Mouse (Mus musculus) limb, embryonic 14.5 days (tissue): ENCODE measurements around the gene Gm5129. TPM values are rescaled to one million over a fixed set of nuclear protein-coding genes. Genes with fewer than 3 reads are reported as not detected.

Source experiments
- ATAC-seq: fragments of 200-750 bp; cut with Nextera tagmentation; 2 replicates; pipeline ENCODE4 v1.8.0; 2017; ENCODE audit warnings: low read depth, moderate number of reproducible peaks, moderate TSS enrichment; ENCODE audit not compliant: low FRiP score
- DNase-seq: peaks from one replicate; pipeline ENCODE4 v3.0.0-alpha.2; 2015; ENCODE audit warnings: low spot score
- H3K27ac ChIP-seq: fragments of 300-500 bp; sonication (generic); replicated peaks from 2 replicates; pipeline ENCODE4 v1.5.1; 2014; ENCODE audit warnings: low read depth, mild to moderate bottlenecking, low read length, moderate library complexity, mixed read lengths
- H3K27me3 ChIP-seq: fragments of 300-500 bp; sonication (generic); 2 replicates; pipeline ENCODE4 v1.6.1; 2014; ENCODE audit warnings: low read length, mixed read lengths; ENCODE audit not compliant: control insufficient read depth, insufficient read depth
- H3K36me3 ChIP-seq: fragments of 300-500 bp; sonication (generic); 2 replicates; pipeline ENCODE4 v1.6.1; 2014; ENCODE audit warnings: mild to moderate bottlenecking, low read length, moderate library complexity, mixed read lengths; ENCODE audit not compliant: control insufficient read depth, insufficient read depth
- H3K4me1 ChIP-seq: fragments of 300-500 bp; sonication (generic); 2 replicates; pipeline ENCODE4 v1.6.1; 2014; ENCODE audit warnings: antibody characterized with exemption, low read length, mixed read lengths; ENCODE audit not compliant: control insufficient read depth, insufficient read depth
- H3K4me2 ChIP-seq: fragments of 300-500 bp; sonication (generic); replicated peaks from 2 replicates; pipeline ENCODE4 v1.6.1; 2014; ENCODE audit warnings: low read depth, mild to moderate bottlenecking, low read length, moderate library complexity; ENCODE audit not compliant: severe bottlenecking
- H3K4me3 ChIP-seq: fragments of 300-500 bp; sonication (generic); replicated peaks from 2 replicates; pipeline ENCODE4 v1.5.1; 2014; ENCODE audit warnings: low read length
- H3K9ac ChIP-seq: fragments of 300-500 bp; sonication (generic); 2 replicates; pipeline ENCODE4 v1.6.1; 2014; ENCODE audit warnings: mild to moderate bottlenecking, low read depth, low read length, moderate library complexity; ENCODE audit not compliant: severe bottlenecking
- H3K9me3 ChIP-seq: fragments of 300-500 bp; sonication (generic); 2 replicates; pipeline ENCODE4 v1.6.1; 2016; ENCODE audit warnings: low read length; ENCODE audit not compliant: control insufficient read depth
- POLR2A ChIP-seq: fragments of 200-500 bp; IDR thresholded peaks from 2 replicates; pipeline ENCODE4 v1.8.0; 2012; ENCODE audit warnings: inconsistent platforms, mild to moderate bottlenecking, moderate library complexity, borderline replicate concordance; ENCODE audit not compliant: insufficient read depth, insufficient read length; ENCODE audit errors: extremely low read depth
- whole genome bisulfite sequencing: fragments of 180-500 bp; shearing (Covaris S2); extraction: QIAGEN DNeasy Blood & Tissue Kit; methylation state at CpG from one replicate; pipeline ENCODE4 v1.1.7; 2014; 5-methylcytosine and 5-hydroxymethylcytosine counted together
- polyA plus RNA-seq, 2 experiments: library from polyadenylated mRNA; depleted of rRNA in 1 of 2; stranded (reverse) in 1 of 2; unstranded in 1 of 2; fragments of >200 nt; fragmentation: Nextera tagmentation in 1 of 2; extraction: Ambion mirVana in 1 of 2; gene quantifications; 2 replicates each; pipeline versions ENCODE4 v1.2.1 to v1.2.3; 2012 to 2014

Gm5129 gene
- polyA plus RNA-seq, 2 experiments = 0.94 TPM; not detected in 1

DNA sequence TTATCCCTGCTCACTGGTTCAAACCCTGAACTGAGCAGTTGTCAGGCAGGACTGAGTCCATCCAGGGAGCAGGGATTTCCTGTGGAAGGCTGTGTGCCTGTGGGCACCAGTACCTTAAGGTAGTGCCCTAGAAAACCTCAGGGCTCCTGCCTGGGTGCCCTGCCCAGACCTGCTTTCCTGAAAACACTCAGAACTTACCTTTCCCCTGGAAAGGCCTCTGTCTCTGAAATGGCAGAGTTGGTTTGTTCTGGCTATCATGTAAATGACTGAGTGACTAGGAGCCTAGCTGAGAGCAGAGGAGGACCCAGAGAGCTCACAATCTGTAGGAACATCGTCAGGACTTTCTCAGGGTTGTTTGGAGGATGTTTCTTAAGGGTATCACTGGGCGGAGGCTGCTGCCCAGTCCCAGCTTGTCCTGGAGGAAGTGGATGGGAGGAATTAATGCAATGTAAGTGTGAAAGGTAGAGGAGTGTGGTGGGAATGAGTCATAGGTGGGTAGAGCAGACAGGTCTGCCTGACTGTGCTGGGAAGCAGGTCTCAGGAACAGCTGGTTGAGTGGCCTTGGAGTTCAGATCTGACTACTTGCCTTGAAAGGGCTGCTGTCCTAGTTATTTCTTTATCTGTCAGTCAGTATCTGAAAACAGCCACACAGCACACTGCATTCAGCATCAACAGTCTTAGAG lies 36.1 kb downstream of the Gm5129 start:
- 60% methylated on average over 2 of the region's 2 CpGs for WGBS

DNA sequence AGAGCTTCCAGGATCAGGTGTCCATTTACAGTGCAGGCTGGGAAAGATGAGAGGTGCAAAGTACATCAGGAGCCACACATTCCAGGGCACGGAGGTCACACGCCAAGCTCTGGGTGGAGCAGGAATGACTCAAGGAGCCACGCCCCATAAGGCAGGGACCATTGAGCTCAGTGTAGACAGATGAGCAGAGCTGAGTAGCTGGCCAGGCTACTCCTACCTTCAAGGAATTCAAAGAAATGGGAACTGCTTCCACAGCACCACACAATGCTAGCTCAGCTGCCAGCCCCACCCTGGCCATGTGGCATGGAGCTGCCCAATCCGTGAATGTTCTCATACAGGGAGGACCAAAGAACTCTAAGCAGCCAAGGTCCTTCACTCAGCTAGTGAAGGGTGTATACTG lies 37.2 kb downstream of the Gm5129 start:
- DNase-seq = no peak
- TF ChIP-seq POLR2A = no peak
- no peak overlapping the region for H3K27ac ChIP-seq
- no peaks in the 10 kb centered on the region for H3K4me1 ChIP-seq
- H3K27me3 ChIP-seq = no peaks in the 10 kb centered on the region
- no peak for ATAC-seq
- 77% methylated on average over 4 of the region's 4 CpGs for WGBS
- no peak overlapping the region for H3K4me2 ChIP-seq
- H3K9ac ChIP-seq = no peak overlapping the region
- no peaks in the 10 kb centered on the region for H3K36me3 ChIP-seq
- no peaks in the 10 kb centered on the region for H3K9me3 ChIP-seq
- H3K4me3 ChIP-seq = no peak overlapping the region

More for the DNA sequence above, 36.1 kb downstream of the Gm5129 start:
- Histone ChIP-seq H3K9ac (no peak overlapping the region), H3K4me1 (no peaks in the 10 kb centered on the region), H3K9me3 (no peaks in the 10 kb centered on the region), H3K27ac (no peak overlapping the region), H3K4me2 (no peak overlapping the region), H3K4me3 (no peak overlapping the region), H3K27me3 (no peaks in the 10 kb centered on the region), H3K36me3 (no peaks in the 10 kb centered on the region)
- DNase-seq (no peak), ATAC-seq (no peak)
- no peak for TF ChIP-seq POLR2A

DNA sequence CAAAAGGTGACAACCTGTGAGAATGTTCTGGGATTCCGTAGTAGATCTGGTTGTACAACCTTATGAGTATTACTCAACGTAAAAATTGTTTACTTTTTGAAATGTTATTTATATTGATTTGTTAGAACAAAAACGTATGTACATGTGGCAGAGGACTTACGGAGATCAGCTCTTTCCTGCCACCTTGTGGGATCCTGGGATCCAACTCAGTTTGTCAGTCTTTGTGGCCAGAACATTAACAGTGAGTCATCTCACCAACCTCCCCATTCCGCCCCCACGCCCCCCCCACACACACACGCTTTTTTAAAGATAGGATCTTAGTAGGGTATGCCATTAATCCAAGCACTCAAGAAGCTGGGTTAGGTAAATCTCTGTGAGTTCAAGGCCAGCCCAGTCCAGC lies 47.4 kb downstream of the Gm5129 start:
- no peaks in the 10 kb centered on the region for H3K9me3 ChIP-seq
- 58% methylated on average over 7 of the region's 7 CpGs for WGBS
- no peak overlapping the region for H3K27ac ChIP-seq
- H3K36me3 ChIP-seq = no peaks in the 10 kb centered on the region
- no peaks in the 10 kb centered on the region for H3K4me1 ChIP-seq
- no peak overlapping the region for H3K9ac ChIP-seq
- H3K4me3 ChIP-seq = no peak overlapping the region
- ATAC-seq (no peak), DNase-seq (no peak)
- no peaks in the 10 kb centered on the region for H3K27me3 ChIP-seq
- no peak overlapping the region for H3K4me2 ChIP-seq
- TF ChIP-seq POLR2A = no peak

DNA sequence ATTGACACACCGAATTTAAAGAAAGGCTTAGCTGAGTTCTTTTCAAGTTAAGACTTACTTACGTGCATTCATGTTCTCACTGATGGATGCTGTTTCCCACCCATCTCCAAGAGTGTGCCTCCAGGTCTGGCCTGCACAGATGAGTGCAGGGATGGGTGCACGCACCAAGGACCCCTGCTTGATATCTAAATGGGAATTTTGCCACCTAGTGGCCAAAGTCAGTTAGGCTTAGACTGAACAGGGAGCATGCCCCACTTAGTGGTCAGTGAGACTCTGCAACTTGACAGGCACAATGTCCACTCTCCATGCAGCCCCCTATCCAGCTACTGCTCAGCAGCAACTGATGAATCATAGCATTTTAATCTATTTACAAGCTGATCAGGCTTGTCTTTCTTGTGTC lies 48.1 kb downstream of the Gm5129 start:
- no peak overlapping the region for H3K27ac ChIP-seq
- no peaks in the 10 kb centered on the region for H3K9me3 ChIP-seq
- H3K27me3 ChIP-seq = no peaks in the 10 kb centered on the region
- ATAC-seq (no peak), DNase-seq (peak; percentile 12)
- WGBS = 49% methylated on average over 3 of the region's 3 CpGs
- no peak for TF ChIP-seq POLR2A
- no peaks in the 10 kb centered on the region for H3K36me3 ChIP-seq
- H3K4me1 ChIP-seq = no peaks in the 10 kb centered on the region
- no peak overlapping the region for H3K9ac ChIP-seq
- no peak overlapping the region for H3K4me3 ChIP-seq
- no peak overlapping the region for H3K4me2 ChIP-seq

Other genes with a start within 250 kb of the Gm5129 start
- gene Ube3c, start 166.7 kb downstream of the Gm5129 start, polyA plus RNA-seq (2012; rRNA removed) = 24.9 and 26.9 TPM in 2 replicates
- gene Ube3c, start 166.7 kb downstream of the Gm5129 start, polyA plus RNA-seq (2014; fragmentation: Nextera tagmentation; extraction: Ambion mirVana) = 35.1 and 37.3 TPM in 2 replicates
- 76.0 and 96.9 TPM in 2 replicates for gene Dnajb6, start 248 bp downstream of the Gm5129 start, polyA plus RNA-seq (2012; rRNA removed)
- gene Dnajb6, start 248 bp downstream of the Gm5129 start, polyA plus RNA-seq (2014; fragmentation: Nextera tagmentation; extraction: Ambion mirVana) = 123 and 129 TPM in 2 replicates